Mouse (Mus musculus) cortical plate, adult 2 months (tissue): ENCODE data around the gene Psmd8.

ENCODE experiments used
- CTCF ChIP-seq: fragments of 200-500 bp; IDR thresholded peaks from 2 replicates; pipeline ENCODE4 v1.5.1; 2011; ENCODE audit warnings: mild to moderate bottlenecking, control low read depth, low read length; ENCODE audit not compliant: insufficient read depth; ENCODE audit errors: extremely low read depth
- POLR2A ChIP-seq: fragments of 200-500 bp; IDR thresholded peaks from 2 replicates; pipeline ENCODE4 v1.6.1; 2011; ENCODE audit warnings: mild to moderate bottlenecking, low read length, control low read depth; ENCODE audit not compliant: insufficient read depth; ENCODE audit errors: extremely low read depth

DNA sequence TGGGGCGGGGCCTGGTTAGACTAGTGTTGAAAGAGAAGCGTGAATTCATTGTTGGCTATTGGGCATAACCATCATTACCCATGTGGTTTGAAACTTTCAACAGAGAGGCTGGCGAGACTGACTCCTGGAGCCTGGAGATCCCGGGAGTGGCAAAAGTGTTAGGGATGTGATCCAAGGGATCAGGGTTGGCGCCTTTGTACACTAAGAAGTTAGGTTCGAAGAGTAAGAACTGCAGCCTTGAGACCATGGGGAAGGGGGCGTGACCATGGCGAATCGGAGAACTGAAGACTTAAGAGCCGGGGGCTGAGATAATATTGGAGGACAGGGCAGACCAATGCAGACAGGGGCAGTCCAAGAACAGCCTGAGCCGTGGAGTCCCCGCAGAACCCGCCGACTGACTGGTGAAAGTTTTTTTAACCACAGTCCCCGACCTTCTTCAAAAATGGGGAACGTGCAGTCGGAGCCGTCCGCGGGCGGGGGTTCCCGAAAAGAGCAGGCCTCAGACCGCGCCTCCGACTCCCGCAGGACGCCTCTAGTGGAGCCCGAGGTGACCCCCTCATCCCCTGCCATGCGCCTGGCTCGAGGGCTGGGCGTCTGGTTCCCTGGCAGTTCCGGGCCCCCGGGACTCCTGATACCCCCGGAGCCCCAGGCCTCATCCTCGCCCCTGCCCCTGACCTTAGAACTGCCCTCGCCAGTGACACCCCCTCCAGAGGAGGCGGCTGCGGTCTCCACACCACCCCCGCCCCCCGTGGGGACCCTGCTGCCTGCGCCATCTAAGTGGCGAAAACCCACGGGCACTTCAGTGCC lies 9.5 kb downstream of the Psmd8 start:
- TF ChIP-seq CTCF, result no peak
- TF ChIP-seq POLR2A, result no peak
